In the genomic region with DNA sequence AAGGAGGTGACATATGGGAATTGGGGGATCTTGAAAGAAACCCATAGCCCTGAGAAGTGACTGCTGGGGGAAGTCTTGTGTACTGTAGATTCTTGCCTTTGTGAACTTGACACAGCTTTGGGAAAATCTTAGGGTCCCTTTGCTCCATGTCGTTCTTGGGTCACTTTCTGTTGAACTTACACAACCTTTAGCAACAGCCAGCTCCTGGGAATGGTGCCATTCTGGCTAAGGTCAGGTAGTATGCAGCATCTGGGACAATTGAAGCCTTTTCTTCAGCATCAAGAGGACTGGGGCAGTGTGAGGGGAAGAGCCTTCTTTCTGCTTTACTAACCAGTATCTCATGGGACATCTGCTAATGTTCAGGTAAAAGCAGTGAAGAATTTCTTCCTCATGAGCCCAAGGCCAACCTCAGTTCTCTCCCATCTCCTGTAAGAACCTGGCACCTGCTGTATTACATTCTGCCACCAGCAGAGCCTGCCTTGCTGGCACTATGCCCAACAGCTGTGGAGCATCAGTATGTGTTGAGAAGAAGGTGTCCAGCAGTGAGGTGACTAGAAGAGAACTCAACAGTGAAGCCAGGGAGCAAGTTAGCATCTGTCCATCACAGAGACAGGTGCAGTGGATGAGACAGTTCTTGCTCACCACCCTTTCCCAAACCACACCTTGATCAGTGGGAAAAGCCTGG, we compare ENCODE assay signal across 16 mouse cellular contexts.
DNase-seq lines count a peak whose midpoint lies in the region; ATAC-seq lines count a peak whose summit lies in the region.
"Had no signal": no experiment of that assay in that cellular context is flagged by ENCODE, and none has a peak within 500 bp of the region (broad histone marks: within the 10 kb centered on the region; RNA-seq: fewer than 3 reads in every experiment).

No protein-coding gene starts in this region.

- intact Hi-C loops in gastrocnemius, postnatal 14 days (cut with DNase I; ENCODE audit: low total_unique reads), result no loop called here

- DNase-seq in gastrocnemius, postnatal 14 days, result peak; percentile 11
- no peak for DNase-seq in gastrocnemius, adult 18-20 months (ENCODE audit: low spot score)
- peak; percentile 31 to 38 for DNase-seq in kidney, postnatal 4 days
- DNase-seq in kidney, adult 18-20 months, result no peak
- peak; percentile 21 for DNase-seq in right cerebral cortex, postnatal 14 days
- no peak for DNase-seq in right cerebral cortex, postnatal 25 days
- peak; percentile 60 for DNase-seq in adipocyte (ENCODE audit: low spot score)
- DNase-seq: B cell, adult 2 months; cerebellum, adult 2 months; cerebellum, postnatal 36 days; layer of hippocampus, postnatal 36 days; liver, postnatal 0 days; lung, postnatal 4 days; thymus, adult 2 months had no signal

- ATAC-seq in erythroblast, adult 5-6 weeks (replicated peaks; ENCODE audit: low FRiP score, poor library complexity, severe bottlenecking), result no peak
- ATAC-seq: intestine, embryonic 16.5 days; liver, postnatal 0 days had no signal

Comparison
In these comparisons a context has a peak if more than half of its experiments do, and no peak if none do; other contexts are left out.
1. DNase-seq: peak in gastrocnemius, postnatal 14 days (single experiment), kidney, postnatal 4 days (2 of 2), right cerebral cortex, postnatal 14 days (single experiment) and adipocyte (single experiment); none in gastrocnemius, adult 18-20 months (single experiment), kidney, adult 18-20 months (single experiment) and right cerebral cortex, postnatal 25 days (single experiment).